Mouse (Mus musculus) megakaryocyte, adult 5-6 weeks (primary cell): Measurements from ENCODE around the gene Zfp36l1. TPM values are rescaled to one million over a fixed set of nuclear protein-coding genes. Genes with fewer than 3 reads are reported as not detected.
A peak's percentile ranks its signal among the peaks of the same experiment; 100 is the strongest.

Experiments
- ATAC-seq: 2 replicates; pipeline ENCODE4 v1.8.0; 2016; ENCODE audit warnings: mild to moderate bottlenecking, inconsistent platforms; ENCODE audit not compliant: poor library complexity, severe bottlenecking
- total RNA-seq, 2 experiments: library from RNA; stranded (forward) in 1 of 2; stranded (reverse) in 1 of 2; fragments of 153-499, 151-499 nt in 1 of 2; fragments of 221-1000, 200-1000 nt in 1 of 2; gene quantifications; 2 replicates each; pipeline versions ENCODE4 v1.2.3 to v1.2.4; 2015 to 2017

Zfp36l1 gene
- total RNA-seq, 2 experiments from 2014 or later = 3.8 to 21.0 TPM

DNA sequence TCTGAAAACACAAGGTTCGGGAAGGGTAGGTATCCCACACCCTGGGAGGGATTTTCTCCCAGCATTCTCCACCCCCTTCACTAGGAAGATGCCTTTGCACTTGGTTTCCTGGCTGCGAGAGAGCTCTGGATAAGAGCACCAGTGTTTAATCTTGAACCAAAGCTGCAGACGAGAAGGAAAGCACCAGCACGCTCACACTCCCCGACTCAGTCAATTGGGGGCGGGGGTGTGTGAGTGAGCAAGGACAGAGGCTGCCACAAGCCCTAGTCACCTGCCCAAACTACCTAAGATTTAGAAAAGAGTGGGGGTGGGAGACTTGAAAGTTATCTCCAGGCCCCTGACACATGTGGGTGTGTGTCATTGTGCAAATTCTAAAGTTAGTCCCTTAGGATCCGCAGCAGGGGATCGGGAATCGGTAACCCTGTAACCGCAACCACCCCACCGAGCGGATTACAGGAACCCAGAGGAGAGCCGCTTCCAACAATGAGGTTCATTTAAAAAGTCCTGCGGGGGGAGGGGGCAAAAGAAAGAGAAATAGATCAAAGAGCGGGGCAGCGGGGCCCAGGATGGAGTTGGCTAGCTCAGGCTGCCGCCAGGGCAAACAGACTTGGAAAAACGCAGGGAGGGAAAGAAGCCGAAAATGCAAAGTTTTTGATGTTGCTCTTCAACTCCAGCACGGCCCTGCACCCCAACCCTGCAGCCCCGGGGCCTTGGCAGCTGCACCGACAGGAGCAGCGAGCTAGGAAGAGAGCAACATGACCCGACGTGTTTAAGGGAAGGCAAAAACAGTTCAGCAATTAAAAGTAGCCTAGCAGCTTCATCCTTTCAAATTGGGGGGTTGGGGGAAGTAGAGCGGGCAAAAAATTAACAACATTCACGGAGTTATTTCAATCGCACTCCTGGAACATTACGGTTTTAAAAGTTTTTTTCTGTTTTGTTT, 1.4 kb downstream of the Zfp36l1 start:
- ATAC-seq = no peak

GRCm38 (mm10) chr12:80110546-80110870, 2.3 kb downstream of the Zfp36l1 start:
- ATAC-seq = no peak

DNA sequence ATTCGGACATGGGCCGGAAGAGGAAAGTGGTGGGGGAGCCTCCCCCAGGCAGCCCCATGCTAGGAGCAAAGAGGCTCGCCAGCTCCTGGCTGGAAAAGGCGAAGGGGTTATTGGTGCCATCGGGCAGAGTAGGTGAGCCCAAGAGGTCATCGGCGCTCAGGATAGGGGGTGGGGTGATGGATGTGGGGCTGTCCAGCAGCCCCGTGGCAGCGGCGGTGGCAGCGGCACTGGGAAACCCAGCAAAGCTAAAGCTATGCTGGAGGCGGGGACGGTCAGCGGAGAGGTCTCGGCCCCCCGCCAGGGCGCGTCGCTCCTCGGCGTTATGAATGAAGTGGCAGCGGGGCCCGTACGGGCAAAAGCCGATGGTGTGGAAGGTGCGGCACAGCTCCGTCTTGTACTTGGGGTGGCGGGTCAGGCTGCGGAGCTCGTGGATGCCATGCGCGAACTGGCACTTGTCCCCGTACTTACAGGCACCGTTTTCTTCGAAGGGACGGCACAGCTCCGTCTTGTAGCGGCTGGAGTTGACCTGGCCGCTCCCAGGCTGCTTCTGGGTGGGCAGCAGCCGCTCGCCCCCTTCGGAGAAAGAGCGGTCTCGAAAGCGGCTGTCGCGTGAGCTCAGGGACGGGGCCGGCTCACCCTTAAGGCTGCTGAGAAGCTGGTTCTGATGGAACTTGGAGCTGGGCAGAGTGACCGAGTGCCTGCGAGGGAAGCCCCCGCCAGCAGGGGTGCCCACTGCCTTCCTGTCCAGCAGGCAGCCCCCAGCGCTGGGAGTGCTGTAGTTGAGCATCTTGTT, 2.9 kb downstream of the Zfp36l1 start:
- no peak for ATAC-seq

GRCm38 (mm10) chr12:80108896-80109668, 3.7 kb downstream of the Zfp36l1 start:
- peak; percentile 67 for ATAC-seq

DNA sequence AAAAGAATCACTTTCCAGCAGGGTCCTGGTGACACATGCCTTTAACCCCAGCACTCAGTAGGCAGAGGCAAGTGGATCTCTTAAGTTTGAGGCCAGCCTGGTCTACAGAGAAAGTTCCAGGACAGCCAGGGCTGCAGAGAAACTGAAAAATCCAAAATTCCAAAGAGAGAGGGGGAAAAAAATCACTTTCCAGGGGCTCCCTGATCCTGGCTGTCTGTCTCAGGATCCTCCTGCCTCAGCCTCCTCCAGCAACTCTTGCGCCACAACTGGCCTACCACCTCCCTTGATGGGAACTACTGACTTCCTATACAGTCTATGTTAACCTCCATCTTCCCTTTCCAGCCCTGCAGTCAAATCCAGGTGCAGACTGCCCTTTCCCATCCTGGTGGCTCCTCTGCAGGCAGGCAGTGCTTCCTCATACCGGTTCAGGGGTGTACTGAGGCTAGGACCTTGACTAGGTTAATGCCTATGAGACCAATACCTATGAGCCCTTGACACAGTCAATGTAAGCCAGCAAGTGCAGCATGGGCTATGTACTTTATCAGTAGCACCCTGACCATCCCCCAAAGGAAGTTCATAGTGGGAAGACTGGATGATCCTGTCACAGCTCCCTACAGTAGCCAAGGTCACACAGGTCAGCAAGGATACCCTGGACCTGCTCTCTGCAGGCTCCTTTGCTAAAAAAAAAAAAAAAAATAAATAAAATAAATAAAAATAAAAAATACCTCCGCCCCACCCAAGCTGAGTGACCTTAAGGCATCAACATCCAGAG, 5.7 kb downstream of the Zfp36l1 start:
- ATAC-seq = no peak

DNA sequence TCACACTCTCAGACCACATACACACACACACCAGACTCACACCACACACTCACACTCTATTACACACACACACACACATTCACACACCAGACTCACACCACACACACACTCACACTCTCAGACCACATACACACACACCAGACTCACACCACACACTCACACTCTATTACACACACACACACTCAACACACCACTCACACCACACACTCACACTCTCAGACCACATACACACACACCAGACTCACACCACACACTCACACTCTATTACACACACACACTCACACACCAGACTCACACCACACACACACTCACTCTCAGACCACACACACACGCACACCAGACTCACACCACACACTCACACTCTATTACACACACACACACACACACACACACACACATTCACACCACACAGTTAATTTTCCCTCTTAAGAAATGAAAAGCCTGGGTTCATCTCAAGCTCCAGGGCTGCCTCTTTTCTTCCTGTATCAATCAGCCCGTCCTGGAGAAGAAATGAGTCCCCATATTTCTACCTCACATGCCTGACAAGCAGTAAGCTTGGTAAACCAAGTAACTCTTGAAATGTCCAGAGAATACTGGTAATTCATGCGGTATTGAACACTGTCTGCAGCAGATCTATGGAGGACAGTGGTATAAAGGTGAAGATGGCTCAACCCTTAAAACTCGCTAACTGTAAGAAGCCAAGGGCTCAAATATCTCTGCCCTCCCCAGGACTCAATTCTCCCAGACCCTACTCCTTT, 6.5 kb downstream of the Zfp36l1 start:
- no peak for ATAC-seq

GRCm38 (mm10) chr12:80103521-80103973, 9.3 kb downstream of the Zfp36l1 start:
- ATAC-seq = no peak

DNA sequence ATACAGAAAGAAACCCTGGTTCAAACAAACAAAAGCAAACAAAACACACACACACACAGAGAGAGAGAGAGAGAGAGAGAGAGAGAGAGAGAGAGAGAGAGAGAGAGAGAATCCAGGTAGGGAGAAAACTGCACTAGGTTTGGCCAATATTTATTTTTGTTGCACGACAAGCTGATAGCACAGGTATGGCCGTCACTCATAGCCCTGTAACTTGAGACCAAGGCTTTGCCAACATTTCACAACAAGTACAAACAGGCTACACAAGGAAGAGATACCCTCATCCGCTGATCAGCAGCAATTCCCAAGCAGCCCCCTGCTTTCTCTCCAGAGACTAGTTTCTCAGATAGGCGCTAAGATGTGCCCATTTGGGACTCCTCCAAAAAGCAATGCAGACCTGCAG, 9.7 kb downstream of the Zfp36l1 start:
- no peak for ATAC-seq

DNA sequence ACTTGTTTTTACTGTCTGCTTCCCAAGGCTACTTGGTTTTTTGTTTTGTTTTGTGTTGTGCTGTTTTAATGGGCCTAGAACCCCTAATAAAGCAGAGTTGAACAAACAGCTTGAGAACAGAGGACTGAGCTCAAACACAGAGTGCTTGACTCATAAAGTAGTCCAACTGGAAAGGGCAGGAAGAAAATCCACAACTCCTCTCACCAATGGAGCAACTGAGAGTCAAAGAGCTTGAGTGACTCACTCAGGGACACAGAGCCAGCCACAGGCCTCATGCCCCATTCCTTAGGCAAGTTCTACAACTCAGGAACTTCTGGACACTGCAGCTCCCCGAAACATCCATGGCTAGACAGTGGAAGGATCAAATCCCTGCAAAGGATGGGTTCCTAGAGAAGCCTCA, 14.0 kb downstream of the Zfp36l1 start:
- no peak for ATAC-seq

- no peak for ATAC-seq
Measured at GRCm38 (mm10) chr12:80096734-80097133, 16.1 kb downstream of the Zfp36l1 start.

DNA sequence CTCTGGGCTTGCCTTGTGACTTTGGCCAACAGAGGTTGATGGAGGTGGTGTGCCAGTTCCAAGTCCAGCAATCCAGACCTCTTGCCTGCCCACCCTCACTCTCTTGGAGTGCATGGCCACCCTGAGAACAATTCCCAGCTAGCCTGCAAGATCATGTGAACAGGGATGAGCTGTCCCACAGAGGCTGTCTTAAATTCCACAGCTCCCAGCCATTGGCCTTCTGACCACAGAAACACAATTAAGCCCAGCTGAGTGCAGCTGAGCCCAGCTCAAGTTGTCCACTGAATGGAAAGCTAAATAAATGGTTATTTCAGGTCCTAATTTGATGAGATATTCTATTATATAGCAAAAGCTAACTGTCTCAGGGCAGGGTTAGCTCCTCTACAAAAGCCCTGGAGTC, 20.0 kb downstream of the Zfp36l1 start:
- no peak for ATAC-seq

- no peak for ATAC-seq
Measured at GRCm38 (mm10) chr12:80091080-80091479, 21.7 kb downstream of the Zfp36l1 start.

GRCm38 (mm10) chr12:80090529-80090928, 22.3 kb downstream of the Zfp36l1 start:
- ATAC-seq = no peak

DNA sequence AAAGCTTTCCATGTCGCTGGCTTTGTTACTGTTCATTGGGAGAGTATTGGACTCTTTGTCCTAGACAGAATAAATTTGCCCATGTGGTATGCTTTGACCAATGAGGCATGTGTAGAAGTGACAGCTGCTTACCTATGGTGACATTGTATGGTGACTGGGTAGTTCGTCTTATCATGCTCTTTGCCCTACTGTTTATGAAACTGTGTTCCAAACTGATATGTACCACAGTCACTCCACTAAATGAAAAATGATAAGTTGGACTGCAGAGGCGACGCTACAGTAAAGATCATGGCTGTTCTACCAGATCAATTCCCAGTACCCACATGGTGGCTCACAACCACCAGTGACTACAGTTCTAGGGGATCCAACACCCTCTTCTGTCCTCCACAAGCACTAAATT, 24.7 kb downstream of the Zfp36l1 start:
- ATAC-seq = no peak; the same call in 1 of the 2 replicates

DNA sequence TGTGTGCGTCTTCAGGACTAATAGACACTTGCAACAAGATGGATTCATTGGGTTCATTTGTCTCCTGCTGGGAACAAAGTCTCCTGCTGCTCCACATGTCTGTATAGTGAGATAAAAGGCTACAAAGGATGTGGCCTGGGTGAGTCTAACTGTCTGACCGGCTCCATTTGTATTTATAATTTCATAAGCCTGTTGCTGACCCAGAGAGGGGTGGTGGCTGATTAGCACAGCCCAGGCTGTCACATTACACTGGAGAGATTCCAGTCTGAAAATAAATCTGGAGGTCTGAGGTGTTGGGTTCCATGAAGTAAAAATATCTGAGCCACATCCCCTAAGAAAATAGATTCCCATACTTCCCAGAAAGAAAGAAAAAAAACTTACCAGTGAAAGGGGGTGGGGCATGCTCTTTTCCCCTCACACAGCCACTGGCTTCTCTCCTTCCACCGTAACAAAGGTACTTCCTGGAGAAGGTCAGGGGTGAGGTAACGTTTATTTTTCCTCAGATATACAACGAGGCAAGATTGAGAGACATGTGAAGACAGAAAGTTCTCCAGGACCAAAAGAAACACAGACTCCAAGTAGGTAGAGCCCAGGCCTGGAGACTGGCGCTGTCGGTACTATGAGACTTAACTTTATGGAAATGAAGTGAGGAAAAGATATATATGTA, 28.2 kb downstream of the Zfp36l1 start:
- no peak for ATAC-seq

DNA sequence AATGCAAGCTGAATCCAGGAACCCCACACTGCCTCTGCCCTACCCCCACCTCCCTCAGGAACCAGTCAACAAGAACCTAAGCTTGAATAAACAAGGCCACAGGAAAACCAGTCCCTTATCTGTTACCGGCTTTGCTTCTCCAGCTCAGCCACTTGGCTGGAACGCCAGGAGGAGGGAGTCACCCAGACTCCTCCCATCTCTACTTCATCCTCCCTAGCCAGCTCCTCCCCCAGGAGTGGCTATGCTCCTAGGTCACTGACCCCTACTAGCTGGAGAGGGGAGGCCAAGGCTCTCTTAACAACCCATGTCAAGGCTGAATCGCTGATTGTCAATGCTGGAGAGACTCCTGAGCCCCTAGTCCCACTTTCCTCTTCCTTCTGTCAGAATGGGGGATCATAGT, 28.9 kb downstream of the Zfp36l1 start:
- ATAC-seq = no peak

GRCm38 (mm10) chr12:80083133-80083821, 29.5 kb downstream of the Zfp36l1 start:
- peak; percentile 67 for ATAC-seq

- peak; percentile 69 for ATAC-seq
Measured at GRCm38 (mm10) chr12:80082730-80083129, 30.1 kb downstream of the Zfp36l1 start.
